Mouse (Mus musculus): Measurements from ENCODE around the gene Csnk1d.

- TF ChIP-seq POLR2A (IDR thresholded peaks at IDR 0.05; ENCODE audit: borderline replicate concordance, low read depth, low read length) = no peak
- no peak for TF ChIP-seq CTCF (IDR thresholded peaks at IDR 0.05; ENCODE audit: low read depth, low read length)
Observed at GRCm38 (mm10) chr11:120989523-120989922, 1.6 kb downstream of the Csnk1d start.
